Mouse (Mus musculus): ENCODE data around the gene Gm12216. TPM values are rescaled to one million over a fixed set of nuclear protein-coding genes. Genes with fewer than 3 reads are reported as not detected.
A peak's percentile ranks its signal among the peaks of the same experiment; 100 is the strongest.
"Not testable (repeated sequence)": the region's sequence is repeated elsewhere in the genome, so short reads cannot be mapped to it uniquely, and the experiment has no call there.

Gm12216 gene
- total RNA-seq (2014; rRNA removed) (not detected in 2 replicates), polyA plus RNA-seq (2015; fragmentation: Nextera tagmentation; extraction: Ambion mirVana) (0.40 and 0.77 TPM in 2 replicates)

DNA sequence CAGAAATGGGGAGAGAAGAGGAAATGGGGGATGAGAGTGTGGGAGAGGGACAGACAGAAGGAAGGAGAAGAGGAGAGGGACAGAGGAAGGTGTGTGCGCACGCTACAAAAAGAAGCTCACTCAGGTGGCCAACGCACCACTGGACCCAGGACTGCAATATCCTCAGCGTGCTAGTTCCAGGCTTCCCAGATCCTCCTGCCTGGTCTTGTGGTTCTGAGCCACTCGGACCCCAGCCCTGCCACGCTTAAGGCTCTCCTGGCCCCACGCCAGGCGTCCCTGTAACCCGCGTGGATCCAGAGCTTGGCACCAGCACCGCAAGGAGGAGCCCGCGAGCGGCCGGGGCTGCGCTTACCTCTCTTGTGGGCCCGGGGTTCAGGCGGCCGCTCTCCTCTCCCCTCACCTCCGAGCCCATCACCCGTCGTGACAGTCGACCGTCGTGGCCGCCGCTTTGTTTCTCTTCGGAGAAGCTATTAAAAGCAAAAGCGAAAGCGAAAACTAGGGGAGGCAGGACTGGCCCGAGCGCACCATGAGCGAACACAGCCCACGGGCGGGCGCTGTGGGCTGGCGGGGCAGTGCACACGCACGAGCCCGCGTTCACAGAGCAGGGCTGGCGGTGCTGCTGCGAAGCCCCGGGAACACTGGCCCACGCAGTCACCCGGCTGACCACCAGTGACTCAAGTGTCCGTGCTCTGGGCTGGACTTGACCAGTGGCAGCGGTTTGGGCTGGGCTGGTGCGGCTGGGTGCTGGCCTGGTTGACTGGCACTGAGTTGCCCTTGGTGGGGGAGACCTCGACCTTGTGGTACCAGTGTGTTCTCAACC is at the start of gene Gm12216:
TSS of gene Gm12216 (minus strand) at position 496 of the 820 bp plus-strand sequence.
- H3K27ac ChIP-seq (ENCODE audit: low read depth, low read length); H3K4me1 ChIP-seq (ENCODE audit: insufficient read depth); H3K36me3 ChIP-seq (ENCODE audit: insufficient read depth); H3K9me3 ChIP-seq (ENCODE audit: low read length); H3K27me3 ChIP-seq (ENCODE audit: insufficient read depth, low read length): not testable (repeated sequence)
- WGBS, result 12% methylated on average over 39 of the region's 50 CpGs
- peak; percentile 70 for ATAC-seq
- DNase-seq, result peak; percentile 33
- peak within 1 kb of the TSS; percentile 34; the same call in 1 of the 2 replicates for H3K9ac ChIP-seq
- H3K4me3 ChIP-seq (ENCODE audit: low read depth, low read length), result peak within 1 kb of the TSS; percentile 34
- peak within 1 kb of the TSS; percentile 60 for H3K4me2 ChIP-seq (ENCODE audit: low read depth)

- no peak overlapping the region for H3K27ac ChIP-seq (ENCODE audit: low read depth, low read length)
- WGBS, result 94% methylated on average over 8 of the region's 8 CpGs
- no peak for TF ChIP-seq CTCF (IDR thresholded peaks at IDR 0.05; ENCODE audit: low read depth)
Observed at GRCm38 (mm10) chr11:53908686-53909085, 49.6 kb upstream of the Gm12216 start.

DNA sequence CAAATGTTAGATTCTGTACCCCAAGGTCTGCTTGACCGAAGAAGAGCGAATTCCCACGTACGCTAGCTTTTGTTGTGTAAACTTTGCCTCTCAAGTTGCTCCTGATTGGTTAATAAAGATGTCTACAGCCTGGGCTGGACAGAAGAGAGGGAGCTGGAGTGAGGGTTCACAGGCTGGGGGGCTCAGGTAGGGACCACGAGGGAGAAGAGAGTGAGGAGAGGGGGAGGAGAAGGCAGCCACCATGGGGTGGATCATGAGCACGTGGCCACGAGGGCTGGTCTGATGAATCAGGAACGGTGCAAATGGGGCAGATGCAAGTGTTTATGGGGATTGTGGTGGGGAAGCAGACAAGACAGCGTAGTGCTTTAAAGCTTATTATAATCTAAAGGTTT is 45.5 kb upstream of the Gm12216 start:
- no peak for TF ChIP-seq CTCF (IDR thresholded peaks at IDR 0.05; ENCODE audit: low read depth)
- H3K4me2 ChIP-seq (ENCODE audit: low read depth), result no peak overlapping the region
- DNase-seq, result no peak
- no peak overlapping the region for H3K27ac ChIP-seq (ENCODE audit: low read depth, low read length)
- no peak for ATAC-seq
- no peaks in the 10 kb centered on the region for H3K4me1 ChIP-seq (ENCODE audit: insufficient read depth)
- no peak overlapping the region for H3K9ac ChIP-seq
- WGBS, result 84% methylated on average over 9 of the region's 9 CpGs
- no peaks in the 10 kb centered on the region for H3K9me3 ChIP-seq (ENCODE audit: low read length)
- no peaks in the 10 kb centered on the region for H3K36me3 ChIP-seq (ENCODE audit: insufficient read depth)
- no peak overlapping the region for H3K4me3 ChIP-seq (ENCODE audit: low read depth, low read length)
- no peaks in the 10 kb centered on the region for H3K27me3 ChIP-seq (ENCODE audit: insufficient read depth, low read length)

More at GRCm38 (mm10) chr11:53908686-53909085, 49.6 kb upstream of the Gm12216 start:
- Histone ChIP-seq H3K4me1 (ENCODE audit: insufficient read depth) (no peaks in the 10 kb centered on the region), H3K4me2 (ENCODE audit: low read depth) (no peak overlapping the region), H3K27me3 (ENCODE audit: insufficient read depth, low read length) (no peaks in the 10 kb centered on the region), H3K9ac (no peak overlapping the region), H3K36me3 (ENCODE audit: insufficient read depth) (no peaks in the 10 kb centered on the region), H3K9me3 (ENCODE audit: low read length) (no peaks in the 10 kb centered on the region), H3K4me3 (ENCODE audit: low read depth, low read length) (no peak overlapping the region)
- ATAC-seq, result no peak
- DNase-seq, result no peak

- no peaks in the 10 kb centered on the region for H3K27me3 ChIP-seq (ENCODE audit: insufficient read depth, low read length)
- WGBS, result 61% methylated on average over 16 of the region's 16 CpGs
- no peaks in the 10 kb centered on the region for H3K4me1 ChIP-seq (ENCODE audit: insufficient read depth)
- H3K36me3 ChIP-seq (ENCODE audit: insufficient read depth), result no peaks in the 10 kb centered on the region
- no peak overlapping the region for H3K4me2 ChIP-seq (ENCODE audit: low read depth)
- no peak for TF ChIP-seq CTCF (IDR thresholded peaks at IDR 0.05; ENCODE audit: low read depth)
- no peak overlapping the region for H3K9ac ChIP-seq
- ATAC-seq (no peak), DNase-seq (no peak)
- H3K27ac ChIP-seq (ENCODE audit: low read depth, low read length), result no peak overlapping the region
- no peaks in the 10 kb centered on the region for H3K9me3 ChIP-seq (ENCODE audit: low read length)
- no peak overlapping the region for H3K4me3 ChIP-seq (ENCODE audit: low read depth, low read length)
Observed at GRCm38 (mm10) chr11:53903781-53904533, 44.9 kb upstream of the Gm12216 start.

GRCm38 (mm10) chr11:53902741-53903140 is 43.7 kb upstream of the Gm12216 start:
- ATAC-seq, result no peak
- Histone ChIP-seq H3K9me3 (ENCODE audit: low read length) (no peaks in the 10 kb centered on the region), H3K9ac (no peak overlapping the region), H3K27me3 (ENCODE audit: insufficient read depth, low read length) (no peaks in the 10 kb centered on the region), H3K36me3 (ENCODE audit: insufficient read depth) (no peaks in the 10 kb centered on the region), H3K4me3 (ENCODE audit: low read depth, low read length) (no peak overlapping the region), H3K4me2 (ENCODE audit: low read depth) (no peak overlapping the region), H3K27ac (ENCODE audit: low read depth, low read length) (no peak overlapping the region), H3K4me1 (ENCODE audit: insufficient read depth) (no peaks in the 10 kb centered on the region)
- DNase-seq, result no peak
- no peak for TF ChIP-seq CTCF (IDR thresholded peaks at IDR 0.05; ENCODE audit: low read depth)
- 94% methylated on average over 14 of the region's 14 CpGs for WGBS

GRCm38 (mm10) chr11:53900991-53901390 is 41.9 kb upstream of the Gm12216 start:
- H3K4me3 ChIP-seq (ENCODE audit: low read depth, low read length), result no peak overlapping the region
- no peak overlapping the region for H3K4me2 ChIP-seq (ENCODE audit: low read depth)
- H3K27me3 ChIP-seq (ENCODE audit: insufficient read depth, low read length), result no peaks in the 10 kb centered on the region
- no peaks in the 10 kb centered on the region for H3K9me3 ChIP-seq (ENCODE audit: low read length)
- H3K4me1 ChIP-seq (ENCODE audit: insufficient read depth), result no peaks in the 10 kb centered on the region
- 81% methylated on average over 1 of the region's 1 CpGs for WGBS
- no peak for TF ChIP-seq CTCF (IDR thresholded peaks at IDR 0.05; ENCODE audit: low read depth)
- no peak overlapping the region for H3K27ac ChIP-seq (ENCODE audit: low read depth, low read length)
- DNase-seq (no peak), ATAC-seq (no peak)
- H3K36me3 ChIP-seq (ENCODE audit: insufficient read depth), result no peaks in the 10 kb centered on the region
- no peak overlapping the region for H3K9ac ChIP-seq

DNA sequence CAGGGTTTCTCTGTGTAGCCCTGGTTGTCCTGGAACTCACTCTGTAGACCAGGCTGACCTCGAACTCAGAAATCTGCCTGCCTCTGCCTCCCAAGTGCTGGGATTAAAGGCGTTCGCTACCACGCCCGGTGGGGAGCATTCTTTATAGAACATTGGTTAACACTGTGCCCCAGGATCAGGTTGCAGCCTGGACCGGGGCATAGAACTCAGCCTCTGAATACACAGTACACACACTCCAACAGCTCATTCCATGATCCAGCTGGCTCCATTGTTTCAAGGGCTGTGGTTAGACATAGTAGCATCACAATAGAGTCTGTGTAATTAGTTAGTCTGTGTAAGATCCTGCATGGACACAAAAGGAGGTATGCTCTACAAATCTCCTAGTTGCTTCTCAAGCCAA is 40.9 kb upstream of the Gm12216 start:
- H3K36me3 ChIP-seq (ENCODE audit: insufficient read depth), result no peaks in the 10 kb centered on the region
- H3K9me3 ChIP-seq (ENCODE audit: low read length), result no peaks in the 10 kb centered on the region
- H3K27me3 ChIP-seq (ENCODE audit: insufficient read depth, low read length), result no peaks in the 10 kb centered on the region
- 80% methylated on average over 6 of the region's 6 CpGs for WGBS
- ATAC-seq (no peak), DNase-seq (no peak)
- TF ChIP-seq CTCF (IDR thresholded peaks at IDR 0.05; ENCODE audit: low read depth), result no peak
- H3K4me1 ChIP-seq (ENCODE audit: insufficient read depth), result no peaks in the 10 kb centered on the region
- H3K4me2 ChIP-seq (ENCODE audit: low read depth), result no peak overlapping the region
- H3K27ac ChIP-seq (ENCODE audit: low read depth, low read length), result no peak overlapping the region
- no peak overlapping the region for H3K9ac ChIP-seq
- H3K4me3 ChIP-seq (ENCODE audit: low read depth, low read length), result no peak overlapping the region

All from forebrain, postnatal 0 days (tissue).